Mouse (Mus musculus): ENCODE data around the gene Ndufa13.

DNA sequence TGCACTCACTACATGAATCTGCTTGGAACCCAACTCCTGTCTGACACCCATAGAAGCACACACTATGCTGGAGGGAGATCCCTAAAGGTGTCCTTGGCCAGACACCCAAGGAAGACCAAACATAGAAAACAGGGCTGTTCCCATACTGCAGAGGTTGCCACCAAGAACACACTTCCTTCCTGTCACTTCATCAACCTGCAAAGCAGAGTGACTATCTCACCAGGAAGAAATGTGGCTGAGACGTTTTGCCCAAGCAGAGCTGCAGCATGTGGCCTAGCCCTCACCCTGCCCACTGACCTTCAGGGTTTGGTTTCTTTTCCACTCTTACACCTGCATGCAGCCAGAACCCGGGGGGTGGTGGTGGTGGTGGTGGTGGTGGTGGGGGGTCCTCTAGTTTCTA lies 31.5 kb upstream of the Ndufa13 start:
- TF ChIP-seq CTCF (IDR thresholded peaks at IDR 0.05; ENCODE audit: low read depth): no peak
- no peak for TF ChIP-seq EP300 (optimal IDR thresholded peaks at IDR 0.05)

Measured in stomach, postnatal 0 days (tissue).